Mouse (Mus musculus) embryonic fibroblast, embryonic 13.5 days (primary cell): ENCODE data around the gene Sypl2. TPM values are rescaled to one million over a fixed set of nuclear protein-coding genes. Genes with fewer than 3 reads are reported as not detected.
"Not testable (repeated sequence)": the region's sequence is repeated elsewhere in the genome, so short reads cannot be mapped to it uniquely, and the experiment has no call there.

Source experiments
- H3K27ac ChIP-seq: 2 replicates; pipeline ENCODE4 v1.5.1; 2012; ENCODE audit warnings: low read length, control low read depth, inconsistent platforms; ENCODE audit not compliant: insufficient read depth
- H3K4me1 ChIP-seq: 2 replicates; pipeline ENCODE4 v1.6.1; 2011; ENCODE audit warnings: low read length; ENCODE audit not compliant: control insufficient read depth, insufficient read depth
- H3K4me3 ChIP-seq: 2 replicates; pipeline ENCODE4 v1.5.1; 2011; ENCODE audit warnings: mild to moderate bottlenecking, control low read depth, low read length; ENCODE audit not compliant: insufficient read depth
- CTCF ChIP-seq: IDR thresholded peaks from 2 replicates; pipeline ENCODE4 v1.5.1; 2011; ENCODE audit warnings: mild to moderate bottlenecking, control low read depth, low read length, moderate library complexity, borderline replicate concordance; ENCODE audit not compliant: insufficient read depth
- POLR2A ChIP-seq: IDR thresholded peaks from 2 replicates; pipeline ENCODE4 v1.6.1; 2011; ENCODE audit warnings: low read depth, mild to moderate bottlenecking, control low read depth, low read length, moderate library complexity
- polyA plus RNA-seq: library from polyadenylated mRNA; stranded (reverse); fragments of >200 nt; gene quantifications from 2 replicates; pipeline ENCODE4 v1.2.4, GENCODE M21; 2011; ENCODE audit warnings: low read depth; ENCODE audit not compliant: missing spikeins, insufficient read length

The Sypl2 gene
- polyA plus RNA-seq, result not detected in 2 replicates

DNA sequence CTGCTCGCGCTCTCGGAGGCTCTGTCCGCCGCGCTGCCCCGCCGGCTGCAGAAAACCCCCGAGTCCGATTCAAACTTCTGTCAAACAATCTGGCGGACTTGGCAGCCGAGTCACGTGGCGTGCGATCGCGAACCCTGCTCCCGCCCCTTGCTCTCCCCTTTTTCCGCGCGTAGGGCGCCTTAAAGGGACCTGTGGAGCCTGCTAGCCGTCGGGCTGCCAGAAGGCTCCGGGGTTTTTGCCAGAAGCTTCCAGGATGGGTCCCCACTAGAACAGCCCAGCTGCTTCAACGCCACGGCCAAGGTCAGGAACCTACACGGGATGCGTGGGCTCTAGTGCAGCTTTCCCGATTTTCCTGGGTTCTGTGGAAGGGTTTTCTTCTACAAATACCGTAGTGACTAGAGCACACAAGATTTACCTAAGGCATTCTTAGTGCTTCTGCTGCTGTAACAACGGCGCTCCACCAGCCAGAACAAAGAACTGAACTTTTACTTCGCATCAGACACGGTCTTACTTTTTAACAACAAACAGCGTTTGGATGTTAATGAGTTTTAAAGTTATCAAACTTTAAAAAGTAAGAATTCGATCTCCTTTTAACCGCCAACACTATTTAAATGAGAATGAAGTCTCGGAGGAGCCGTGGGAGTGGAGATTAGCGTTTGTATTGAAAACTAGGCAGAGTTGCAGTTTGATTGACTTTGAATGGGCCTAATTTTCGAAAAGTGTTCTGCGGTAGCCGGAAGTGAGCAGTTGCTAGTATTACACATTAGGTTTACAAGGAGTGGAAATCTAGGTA lies at the start of gene Sypl2:
Gene Sypl2 (minus strand): TSS at position 91 of the 793 bp plus-strand sequence.
- Histone ChIP-seq H3K27ac (no peak within 1 kb of the TSS), H3K4me1 (no peaks in the 10 kb centered on the region), H3K4me3 (peak within 1 kb of the TSS; percentile 39)
- TF ChIP-seq POLR2A (no peak), CTCF (no peak)

- TF ChIP-seq CTCF, result no peak
- TF ChIP-seq POLR2A, result no peak
- H3K27ac ChIP-seq, result no peak overlapping the region
- H3K4me1 ChIP-seq, result peaks cover 2% of the 10 kb centered on the region; the same call in 1 of the 2 replicates
- no peak overlapping the region for H3K4me3 ChIP-seq
Observed at GRCm38 (mm10) chr3:108259319-108259718, 32.9 kb upstream of the Sypl2 start.

GRCm38 (mm10) chr3:108257831-108258500 lies 31.5 kb upstream of the Sypl2 start:
- H3K4me3 ChIP-seq, result peak overlapping the region; percentile 95
- no peak overlapping the region for H3K27ac ChIP-seq
- H3K4me1 ChIP-seq, result peaks cover 2% of the 10 kb centered on the region; the same call in 1 of the 2 replicates
- TF ChIP-seq CTCF, result no peak
- TF ChIP-seq POLR2A, result no peak

DNA sequence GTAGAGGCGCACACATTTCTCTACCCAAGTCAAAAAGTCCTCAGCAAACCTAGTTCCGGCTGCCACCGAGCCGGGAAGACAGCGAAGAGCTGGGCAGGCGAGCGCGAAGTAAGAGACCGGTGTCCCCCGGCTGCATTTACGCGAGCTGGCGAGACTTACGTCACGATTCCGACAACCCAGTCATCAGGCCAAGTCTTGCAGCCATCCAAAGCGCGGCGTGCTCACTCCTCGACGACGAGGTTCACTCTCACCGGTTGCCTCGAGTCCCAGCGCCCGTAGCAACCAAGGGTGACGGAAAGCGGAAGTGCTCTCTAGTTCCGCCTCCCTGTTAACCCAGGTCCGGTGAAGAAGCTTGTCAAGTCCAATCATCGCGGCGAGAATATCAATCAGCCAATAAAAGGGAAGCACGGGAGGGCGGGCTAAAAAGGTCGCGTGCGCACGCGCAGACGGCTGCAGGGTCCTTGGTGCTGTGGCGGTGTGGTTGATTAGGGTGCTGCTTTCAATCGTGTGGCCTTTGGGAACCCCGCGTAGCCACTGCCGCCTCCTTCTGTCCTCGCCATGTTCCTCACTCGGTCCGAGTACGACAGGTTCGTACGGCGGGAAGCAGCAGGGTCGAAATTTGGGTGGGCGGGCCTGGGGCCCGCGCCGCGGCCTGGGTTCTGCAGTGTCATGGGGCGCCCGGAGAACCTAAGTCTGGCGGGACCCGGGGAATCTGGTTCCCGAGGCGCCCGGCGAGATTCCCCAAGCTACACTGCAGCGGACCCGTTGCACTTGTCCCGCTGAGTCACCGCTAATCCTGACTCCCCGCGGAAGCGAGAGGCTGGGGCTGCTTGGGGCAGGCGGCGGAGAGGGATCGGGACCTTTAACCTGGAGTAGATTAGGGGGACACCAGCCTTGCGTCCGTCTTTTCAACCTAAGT lies 30.5 kb upstream of the Sypl2 start, which contains the start of gene Psma5:
Gene Psma5 (plus strand): TSS at position 208 of the 919 bp plus-strand sequence.
- Histone ChIP-seq H3K27ac (peak within 1 kb of the TSS; percentile 24), H3K4me1 (peaks cover 2% of the 10 kb centered on the region; the same call in 1 of the 2 replicates), H3K4me3 (peak within 1 kb of the TSS; percentile 95)
- peak; percentile 55 for TF ChIP-seq POLR2A
- no peak for TF ChIP-seq CTCF

DNA sequence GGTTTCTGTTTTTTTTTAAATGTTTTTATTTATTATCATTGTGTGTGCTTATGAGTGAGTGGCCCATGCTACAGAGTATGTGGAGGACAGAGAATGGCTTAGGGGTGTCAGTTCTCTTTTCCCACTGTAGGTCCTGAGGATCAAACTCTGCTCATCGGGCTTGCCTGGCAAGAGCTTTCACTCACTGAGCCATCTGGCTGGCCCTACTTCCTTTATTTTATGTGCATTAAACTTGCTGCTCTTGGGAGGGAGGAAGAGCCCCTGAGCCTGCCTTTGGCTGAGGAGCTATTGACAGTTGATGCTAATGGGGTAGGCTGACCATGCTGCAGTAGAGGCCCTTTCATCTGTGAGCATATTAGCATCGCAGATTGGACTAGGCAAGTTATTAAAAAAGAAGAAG lies 20.4 kb upstream of the Sypl2 start:
- no peak for TF ChIP-seq POLR2A
- no peak for TF ChIP-seq CTCF
- Histone ChIP-seq H3K4me3 (no peak overlapping the region), H3K27ac (no peak overlapping the region), H3K4me1 (no peaks in the 10 kb centered on the region)

DNA sequence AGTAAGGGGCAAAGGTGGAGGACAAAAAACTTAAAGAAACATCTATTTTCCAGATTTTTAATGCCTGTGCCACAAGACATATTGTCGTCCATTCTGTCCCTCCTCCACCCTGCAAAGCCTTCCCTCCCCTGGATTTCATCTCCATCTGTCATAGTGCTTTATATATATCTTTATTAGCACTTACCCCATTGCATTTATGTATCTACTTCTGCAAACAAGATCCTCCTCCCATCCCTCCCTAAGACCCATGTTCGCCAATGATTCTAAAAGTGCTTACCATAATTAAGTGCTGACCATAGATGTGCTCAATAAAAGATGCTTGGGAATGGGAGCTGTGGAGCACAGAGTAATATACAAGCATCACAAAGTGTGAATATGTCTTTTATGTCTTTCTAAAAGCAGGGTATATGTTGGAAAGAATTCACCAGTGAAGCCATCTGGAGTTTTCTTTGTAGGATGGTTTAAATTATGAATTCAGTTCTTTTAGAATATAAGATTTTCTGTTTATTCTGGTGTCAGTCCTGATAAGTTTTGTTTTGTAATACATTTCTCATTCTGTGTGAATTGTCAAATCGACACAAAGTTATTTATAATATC lies 14.9 kb upstream of the Sypl2 start:
- Histone ChIP-seq H3K27ac (no peak overlapping the region), H3K4me1 (no peaks in the 10 kb centered on the region), H3K4me3 (no peak overlapping the region)
- no peak for TF ChIP-seq CTCF
- no peak for TF ChIP-seq POLR2A

- H3K4me3 ChIP-seq, H3K27ac ChIP-seq: not testable (repeated sequence)
Observed at GRCm38 (mm10) chr3:108237474-108238102, 11.1 kb upstream of the Sypl2 start.

GRCm38 (mm10) chr3:108231646-108232045 lies 5.2 kb upstream of the Sypl2 start:
- no peak overlapping the region for H3K27ac ChIP-seq
- H3K4me1 ChIP-seq, result no peaks in the 10 kb centered on the region
- no peak for TF ChIP-seq POLR2A
- TF ChIP-seq CTCF, result no peak
- no peak overlapping the region for H3K4me3 ChIP-seq

More at GRCm38 (mm10) chr3:108237474-108238102, 11.1 kb upstream of the Sypl2 start:
- H3K4me1 ChIP-seq, result not testable (repeated sequence)

DNA sequence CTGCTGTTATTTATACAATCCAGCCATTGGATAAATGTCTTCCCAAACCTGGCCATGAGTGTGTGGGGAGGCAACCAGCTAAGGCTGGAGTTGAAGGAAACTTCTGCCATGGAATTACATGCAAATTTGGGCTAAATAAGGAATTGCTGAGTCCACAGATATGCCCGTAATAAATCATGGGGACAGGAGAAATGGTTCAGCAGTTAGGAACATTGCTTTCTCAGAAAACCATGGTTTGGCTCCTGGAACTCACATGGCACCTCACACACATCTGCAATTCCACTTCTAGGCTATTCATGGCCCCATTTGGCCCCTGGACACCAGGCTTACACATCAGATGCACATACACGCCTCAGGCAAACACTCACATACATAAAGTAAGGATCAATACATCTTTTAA lies 1.1 kb upstream of the Sypl2 start:
- H3K4me1 ChIP-seq, result no peaks in the 10 kb centered on the region
- H3K4me3 ChIP-seq, result no peak overlapping the region
- no peak overlapping the region for H3K27ac ChIP-seq
- TF ChIP-seq POLR2A, result no peak
- no peak for TF ChIP-seq CTCF
